Mouse (Mus musculus) adrenal gland, postnatal 4 days (tissue): ENCODE results near the gene Dalrd3. TPM values are rescaled to one million over a fixed set of nuclear protein-coding genes. Genes with fewer than 3 reads are reported as not detected.

Experiments
- DNase-seq, 2 experiments: peaks; one replicate each; pipeline ENCODE4 v3.0.0; 2021 to 2022; ENCODE audit warnings: low spot score in 2 of 2, mixed read lengths in 2 of 2
- long read RNA-seq, 2 experiments: library from polyadenylated mRNA; stranded (forward); transcript quantifications; one replicate each; pipeline ENCODE4 v2.0.0; 2021
- total RNA-seq, 2 experiments: library from RNA; stranded (reverse); gene quantifications; 2 replicates each; pipeline ENCODE4 v1.2.3; 2021

Dalrd3 gene
- 10 to 100 TPM; 60.3 to 74.2 TPM for total RNA-seq
- long read RNA-seq, experiment 1, transcript Dalrd3-201 (12 exons, 1,746 nt), result major isoform, 26 of 50 reads
- long read RNA-seq, experiment 1, partial matches to known transcripts, result 3 of 50 reads
- long read RNA-seq, experiment 1, other reads (novel, unspliced or antisense), result 20 of 50 reads
- long read RNA-seq, experiment 2, transcript Dalrd3-201 (12 exons, 1,746 nt), result major isoform, 35 of 78 reads
- long read RNA-seq, experiment 2, partial matches to known transcripts, result 11 of 78 reads
- long read RNA-seq, experiment 2, other reads (novel, unspliced or antisense), result 30 of 78 reads

- peak; percentile 76 to 80 for DNase-seq
These were observed at the start of gene Dalrd3 for GRCm38 (mm10) chr9:108569381-108570206. Gene Dalrd3 (plus strand): TSS chr9:108569886.

- DNase-seq, result no peak
These were observed 48.1 kb upstream of the Dalrd3 start for GRCm38 (mm10) chr9:108521604-108522003.

DNA sequence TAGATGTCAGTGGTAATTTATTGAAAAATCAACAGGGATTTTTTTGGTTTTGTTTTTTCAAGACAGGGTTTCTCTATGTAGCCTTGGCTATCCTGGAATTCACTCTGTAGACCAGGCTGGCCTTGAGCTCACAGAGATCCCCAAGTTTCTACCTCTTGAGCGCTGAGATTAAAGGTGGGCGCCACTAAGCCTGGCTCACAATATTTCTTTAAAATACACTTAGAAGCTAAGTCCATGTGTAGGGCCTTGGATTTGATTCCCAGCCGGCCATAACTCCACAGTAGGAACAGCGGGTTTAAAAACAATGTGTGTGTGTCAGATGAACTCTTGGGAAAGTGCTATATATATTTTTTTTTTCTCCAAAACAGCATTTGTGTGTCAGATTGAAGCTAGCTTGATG is 46.3 kb upstream of the Dalrd3 start:
- no peak for DNase-seq

GRCm38 (mm10) chr9:108525400-108525799 is 44.3 kb upstream of the Dalrd3 start:
- DNase-seq, result no peak

DNA sequence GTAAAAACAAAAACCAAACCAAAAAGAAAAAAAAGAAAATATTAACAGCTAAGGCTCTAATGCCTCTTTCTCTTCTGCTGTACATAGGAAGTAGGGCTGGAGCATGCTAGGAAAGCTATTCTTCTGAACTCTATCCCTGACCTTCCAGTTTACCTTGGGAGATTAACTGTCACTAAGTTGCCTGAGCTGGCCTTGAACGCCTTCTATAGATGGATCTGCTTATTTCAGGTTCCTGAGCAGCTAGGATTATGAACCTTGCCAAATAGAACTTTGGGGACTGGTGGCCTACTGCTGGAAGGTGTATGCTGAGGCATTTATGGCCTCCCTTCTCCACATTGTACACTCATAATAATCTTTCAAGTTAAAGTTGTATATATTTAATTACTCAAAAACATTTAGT is 38.7 kb upstream of the Dalrd3 start:
- DNase-seq, result no peak

GRCm38 (mm10) chr9:108531496-108531895 is 38.2 kb upstream of the Dalrd3 start:
- no peak for DNase-seq

DNA sequence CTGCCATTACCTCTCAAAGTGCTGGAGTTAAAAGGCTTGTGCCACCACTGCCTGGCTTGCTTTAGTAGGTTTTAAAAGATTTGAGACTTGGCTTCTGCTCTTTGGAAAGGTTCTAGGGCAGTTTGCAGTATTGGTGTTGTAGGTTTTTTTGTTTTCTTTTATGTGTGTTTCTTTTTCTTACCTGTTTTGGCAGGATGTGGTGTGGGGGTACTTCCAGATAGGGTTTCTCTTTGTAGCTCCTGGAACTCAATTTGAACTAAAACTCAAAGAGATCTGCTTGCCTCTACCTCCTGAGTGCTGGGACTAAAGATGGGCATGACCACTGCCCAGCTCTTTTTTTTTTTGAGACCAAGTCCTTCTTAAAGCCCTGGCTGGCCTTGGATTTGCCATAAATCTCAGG is 28.8 kb upstream of the Dalrd3 start:
- DNase-seq, result no peak

DNA sequence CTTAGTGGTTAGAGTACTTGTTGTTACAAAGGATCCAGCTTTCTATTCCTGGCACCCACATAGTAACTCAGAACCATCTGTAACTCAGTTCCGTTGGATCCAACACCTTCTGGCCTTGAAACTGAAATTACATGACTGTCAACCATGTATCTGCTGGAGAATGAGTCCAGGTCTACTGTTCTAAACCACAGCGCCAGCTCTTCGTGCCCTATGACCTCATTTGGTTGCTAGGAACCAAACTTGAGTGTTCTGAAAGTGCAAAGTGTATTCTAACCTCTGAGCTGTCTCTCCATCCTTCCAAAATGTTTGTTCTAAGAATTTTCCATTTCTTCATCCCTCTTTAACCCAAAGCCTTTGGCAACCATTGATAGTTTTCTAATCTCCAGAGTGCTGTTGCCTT is 23.7 kb upstream of the Dalrd3 start:
- DNase-seq, result no peak

- no peak for DNase-seq
These were observed 22.8 kb upstream of the Dalrd3 start for GRCm38 (mm10) chr9:108546875-108547274.

- no peak for DNase-seq
These were observed 10.5 kb upstream of the Dalrd3 start for GRCm38 (mm10) chr9:108559169-108559568.

GRCm38 (mm10) chr9:108560227-108560841 is 9.4 kb upstream of the Dalrd3 start, which contains the start of gene Impdh2:
Gene Impdh2 (plus strand): TSS chr9:108560286.
- DNase-seq, result peak; percentile 86 to 87

- no peak for DNase-seq
These were observed 6.0 kb upstream of the Dalrd3 start for GRCm38 (mm10) chr9:108563671-108564070.

- DNase-seq, result no peak
These were observed 5.6 kb upstream of the Dalrd3 start for GRCm38 (mm10) chr9:108564131-108564530.

DNA sequence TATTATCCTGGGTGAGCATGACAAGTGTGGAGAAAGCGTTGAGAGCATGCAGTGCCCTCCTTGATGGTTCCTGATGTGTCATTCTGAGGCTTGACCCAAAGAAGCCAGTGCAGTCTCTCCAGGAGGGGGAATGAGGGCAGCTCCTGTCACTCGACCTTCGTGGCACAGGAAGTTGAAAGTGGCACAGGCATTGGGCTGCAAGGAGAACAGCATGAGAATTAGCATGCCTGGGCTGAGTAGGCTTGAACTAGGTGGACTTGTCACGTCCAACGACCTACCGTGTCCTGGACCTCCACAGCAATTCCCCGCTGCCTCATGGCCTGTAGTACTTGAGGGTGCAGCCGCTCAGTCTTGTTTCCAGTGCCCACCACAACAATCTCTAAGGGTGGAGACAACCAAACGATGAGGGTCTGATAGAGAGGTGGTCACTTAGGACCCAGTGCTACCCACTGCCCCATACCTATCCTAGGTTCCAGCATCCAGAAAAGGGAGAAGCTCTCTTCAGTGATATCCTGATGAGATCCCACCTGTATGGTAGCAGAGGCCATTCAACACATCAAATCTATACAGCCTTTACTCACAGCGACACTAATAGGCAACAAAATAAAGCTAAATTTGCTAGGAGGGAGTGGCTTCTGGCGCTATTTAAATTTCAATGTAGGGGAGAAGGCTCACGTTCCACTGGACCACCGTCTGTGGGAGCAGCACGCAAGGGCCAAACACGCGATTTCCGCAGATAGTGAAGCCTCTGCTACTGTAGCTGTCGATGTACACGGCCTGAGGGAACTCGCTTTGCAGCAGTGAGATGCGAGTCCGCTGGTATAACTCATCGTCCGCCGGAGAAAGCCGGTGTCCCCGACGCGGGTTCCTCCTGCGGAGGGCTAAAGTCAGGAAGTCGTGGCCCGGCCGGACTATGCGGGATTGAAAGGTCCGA is 3.5 kb upstream of the Dalrd3 start:
- no peak for DNase-seq

DNA sequence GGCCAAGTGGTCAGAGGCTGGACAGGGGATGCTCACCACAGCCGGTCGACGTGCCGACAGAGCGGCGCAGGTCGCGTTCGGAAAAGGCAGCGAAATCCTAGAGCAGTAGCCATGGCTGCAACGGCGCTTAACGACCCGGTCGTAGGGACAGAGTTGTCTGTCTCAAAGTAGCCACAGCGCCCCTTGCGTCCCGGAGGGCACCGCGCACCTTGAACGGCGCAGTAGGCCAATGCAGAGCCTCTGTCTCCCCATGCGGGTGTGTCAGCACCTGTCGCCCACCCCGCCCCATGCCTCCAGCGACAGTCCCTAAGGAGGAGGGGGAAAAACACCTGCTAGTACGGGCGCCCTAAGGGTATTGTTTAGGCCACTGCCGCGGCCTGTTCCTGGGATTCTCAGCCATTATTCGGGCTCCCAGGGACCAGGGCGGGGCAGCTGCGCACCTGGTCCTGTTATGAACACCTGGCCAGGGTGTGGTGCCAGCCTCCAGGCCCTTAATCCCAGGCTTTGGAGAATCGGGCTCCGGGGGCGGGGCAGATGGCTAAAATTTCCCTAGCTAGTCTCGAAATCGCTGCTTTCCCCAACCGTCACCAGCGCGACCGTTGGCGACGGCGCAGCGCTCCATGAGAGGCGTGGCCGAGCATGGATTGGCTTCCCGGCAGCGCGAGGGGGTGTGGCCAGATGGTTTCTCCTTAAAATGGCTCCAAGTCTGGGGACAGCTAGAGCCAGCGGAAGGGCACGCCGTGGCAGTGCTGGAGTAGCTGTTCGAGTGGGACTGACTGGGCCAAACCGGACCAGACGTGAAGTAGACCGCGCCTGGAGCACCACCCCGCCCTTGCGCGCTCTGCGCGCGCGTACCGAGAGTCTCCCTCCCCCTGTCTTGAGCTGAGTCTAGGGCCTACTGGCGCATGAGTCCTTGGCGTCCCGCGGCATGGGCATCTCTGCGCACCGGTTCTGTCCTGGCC is 2.6 kb upstream of the Dalrd3 start, which contains the start of gene Ndufaf3:
Ndufaf3 (minus strand) TSS at position 620 of the 962 bp plus-strand sequence.
- DNase-seq, result peak; percentile 93 to 95

GRCm38 (mm10) chr9:108567931-108568419 is 1.7 kb upstream of the Dalrd3 start:
- no peak for DNase-seq

GRCm38 (mm10) chr9:108568511-108568921 is 1.2 kb upstream of the Dalrd3 start:
- no peak for DNase-seq

DNA sequence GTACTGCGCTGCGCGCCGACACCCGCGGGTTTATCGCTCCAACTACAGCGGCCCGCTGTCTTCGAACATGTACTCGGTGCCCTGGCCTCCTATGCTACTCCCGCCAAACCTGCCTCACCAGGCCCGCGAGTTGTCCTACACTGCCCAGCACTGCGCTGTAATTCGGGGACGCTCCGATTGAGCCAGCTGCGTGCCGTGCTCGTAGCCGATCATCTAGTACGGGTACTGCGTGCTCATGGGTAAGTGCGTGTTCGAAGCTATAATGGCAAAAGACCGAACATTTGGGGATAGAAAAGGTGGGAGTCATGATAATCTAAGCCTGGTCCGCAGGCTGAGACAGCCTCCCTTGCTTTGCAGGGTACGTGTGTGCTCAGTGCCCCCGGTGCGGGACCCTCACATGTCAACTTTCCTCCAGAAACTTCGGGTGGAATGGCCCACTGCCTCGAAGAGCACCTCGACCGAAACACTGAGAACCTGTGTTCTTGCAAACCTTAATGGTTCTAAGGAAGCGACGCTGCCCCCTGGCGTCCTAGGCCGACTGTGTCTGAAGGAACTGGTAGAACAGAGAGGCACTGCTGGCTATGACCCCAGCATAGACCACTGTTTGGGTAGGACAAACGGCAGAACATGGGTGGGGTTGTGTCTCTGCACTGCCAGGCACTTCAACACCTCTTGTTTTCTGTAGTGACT is 666 bp downstream of the Dalrd3 start:
- peak in 1 of 2 experiments; percentile 71 for DNase-seq
